Mouse (Mus musculus) right cerebral cortex, postnatal 25 days (tissue): ENCODE measurements around the gene Thpo.

ENCODE experiments used
- DNase-seq: peaks from one replicate; pipeline ENCODE4 v3.0.0; 2022

Gene Thpo

DNA sequence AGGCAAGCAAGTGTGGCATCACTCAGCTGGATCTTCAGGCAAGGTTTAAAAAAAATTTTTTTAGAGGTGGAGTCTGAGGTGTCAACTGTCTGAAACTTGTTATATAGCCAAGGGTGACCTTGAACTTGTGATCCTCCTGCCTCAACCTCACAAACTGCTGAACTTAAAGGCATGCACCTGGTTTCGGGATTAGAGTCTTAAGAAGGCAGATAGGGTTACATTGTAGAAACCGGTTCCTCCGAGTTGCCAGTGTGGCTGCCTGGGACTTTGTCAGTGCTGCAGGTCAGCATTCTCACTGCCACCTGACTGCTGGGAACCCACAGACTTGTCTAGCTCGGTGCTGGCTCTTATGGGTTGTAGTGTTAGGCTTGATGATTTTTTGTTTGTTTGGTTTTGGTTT lies 11.1 kb downstream of the Thpo start:
- DNase-seq, result no peak

DNA sequence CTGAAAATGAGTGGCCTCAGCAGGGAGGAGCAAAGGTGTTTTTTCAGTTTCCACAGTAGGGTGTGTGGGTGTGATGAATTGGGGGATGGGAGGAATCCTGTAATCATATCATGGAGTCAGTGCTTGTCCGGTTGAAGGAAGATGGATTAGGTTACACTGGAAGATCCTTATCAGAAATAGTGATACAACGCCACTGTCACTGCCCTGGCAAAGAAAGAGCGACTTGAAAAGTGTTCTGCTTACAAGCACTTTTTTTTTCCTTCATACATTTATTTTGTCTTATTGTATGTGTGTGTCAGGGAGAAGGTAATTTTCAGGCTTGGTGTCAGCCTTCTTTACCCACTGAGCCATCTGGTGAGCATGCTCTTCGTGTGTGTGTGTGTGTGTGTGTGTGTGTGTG lies 11.6 kb downstream of the Thpo start:
- no peak for DNase-seq

DNA sequence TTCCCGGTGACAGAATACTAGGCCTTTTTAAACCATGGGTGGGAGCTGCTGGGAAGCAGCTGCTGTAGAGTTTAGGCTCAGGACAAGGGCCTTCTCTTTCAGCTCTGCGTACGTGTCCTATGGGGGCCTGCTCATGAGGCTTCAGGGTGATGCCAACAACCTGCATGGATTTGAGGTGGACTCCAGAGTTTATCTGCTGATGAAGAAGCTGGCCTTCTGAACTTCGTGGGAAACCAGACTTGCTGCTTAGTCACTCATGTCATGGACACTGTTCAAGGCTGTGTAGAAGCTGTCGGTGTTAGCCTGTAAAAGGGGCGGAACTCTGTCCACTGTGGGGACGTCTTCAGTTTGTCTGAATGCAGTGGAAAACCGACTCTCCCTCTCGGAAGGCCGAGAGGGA lies 12.5 kb downstream of the Thpo start:
- no peak for DNase-seq

DNA sequence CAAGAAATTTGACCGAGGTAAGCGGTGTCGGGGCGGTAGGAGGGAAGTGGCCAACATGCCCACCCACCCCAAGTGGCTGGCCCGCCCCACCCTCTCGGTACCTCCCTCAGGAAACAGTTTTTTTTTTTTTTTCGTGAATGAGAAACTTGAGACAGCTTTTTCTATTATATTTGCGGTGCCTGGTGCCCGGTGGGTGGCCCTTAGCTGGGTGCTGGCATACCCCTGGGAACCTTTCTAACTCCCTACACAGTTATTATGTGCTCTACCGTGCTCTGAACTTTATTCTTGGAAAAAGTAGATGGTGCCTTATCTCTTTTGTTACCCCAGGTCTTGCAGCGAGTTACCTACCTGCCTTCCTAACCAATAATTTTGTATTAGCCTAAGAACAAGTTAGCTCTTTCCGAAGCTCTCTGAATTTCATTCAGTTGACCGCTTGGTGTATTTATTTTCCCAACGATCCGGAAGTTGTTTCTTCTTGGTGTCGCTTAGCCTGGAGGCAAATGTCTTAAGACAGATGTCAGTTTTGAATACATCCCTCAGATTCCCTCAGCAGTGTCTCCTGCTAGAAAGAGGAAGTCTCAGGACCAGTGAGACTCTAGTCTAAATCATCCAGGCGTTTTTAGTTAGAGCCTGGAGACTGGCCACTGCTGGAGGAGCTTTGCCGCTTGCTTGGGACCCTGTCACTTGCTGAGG lies 16.2 kb downstream of the Thpo start:
- no peak for DNase-seq

DNA sequence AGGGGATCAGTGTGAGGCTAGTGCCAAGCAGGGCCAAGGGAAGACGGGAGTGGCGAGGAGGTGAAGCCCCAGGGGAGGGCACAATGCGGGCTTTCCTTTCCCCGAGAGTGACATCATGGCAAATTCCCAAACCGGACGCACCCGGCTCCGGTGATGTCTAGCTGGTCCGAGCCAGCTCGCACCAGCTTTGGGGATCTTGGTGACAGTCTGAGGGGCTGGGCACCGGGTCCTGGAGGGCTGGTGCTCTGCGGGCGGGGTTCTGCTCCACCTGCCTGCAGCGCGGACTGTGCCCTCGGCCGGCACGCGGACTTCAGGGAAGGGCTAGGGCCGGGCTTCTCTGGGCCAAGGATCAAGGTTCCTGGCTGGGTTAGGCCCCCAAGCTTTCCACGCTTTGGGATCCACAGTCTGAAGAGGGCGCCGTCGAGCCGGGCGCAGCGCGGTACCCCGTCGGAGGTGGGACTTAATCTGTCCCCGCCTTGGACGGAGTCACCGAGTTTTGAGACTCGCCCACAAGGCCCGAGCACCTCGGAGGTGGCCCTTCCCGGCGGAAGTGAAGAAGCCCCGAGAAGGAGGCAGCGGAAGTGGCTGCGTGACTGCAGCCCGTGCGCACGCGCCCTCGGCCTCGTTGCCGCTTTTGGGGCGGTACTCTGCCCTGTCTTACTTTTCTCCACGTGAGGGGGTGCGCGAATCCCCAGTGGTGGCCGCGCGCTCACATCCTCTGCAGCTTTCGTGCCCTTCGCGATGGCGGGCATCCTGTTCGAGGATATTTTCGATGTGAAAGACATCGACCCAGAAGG lies 16.9 kb downstream of the Thpo start, which contains the start of the genes Polr2h and Clcn2:
Gene Polr2h (plus strand): TSS at position 485 of the 797 bp plus-strand sequence.
Gene Clcn2 (minus strand): TSS at position 566 of the 797 bp plus-strand sequence.
- peak; percentile 97 for DNase-seq

DNA sequence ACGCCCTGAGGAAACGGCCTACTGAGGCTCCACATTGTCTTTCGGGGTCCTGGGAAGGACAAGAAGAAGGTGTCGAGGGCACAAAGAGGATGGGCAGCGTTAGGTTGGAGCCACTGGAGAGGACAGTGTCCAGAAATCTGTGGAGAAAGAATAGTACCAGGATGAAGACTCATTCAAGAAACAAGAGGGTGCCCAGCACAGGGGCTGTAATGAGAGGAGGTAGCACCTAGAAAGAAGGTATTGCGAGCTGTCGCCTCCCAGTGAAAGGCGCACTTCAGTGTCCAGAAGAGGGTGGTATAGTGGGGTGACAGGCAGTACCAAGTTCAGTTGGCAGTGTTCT lies 17.5 kb downstream of the Thpo start:
- no peak for DNase-seq

DNA sequence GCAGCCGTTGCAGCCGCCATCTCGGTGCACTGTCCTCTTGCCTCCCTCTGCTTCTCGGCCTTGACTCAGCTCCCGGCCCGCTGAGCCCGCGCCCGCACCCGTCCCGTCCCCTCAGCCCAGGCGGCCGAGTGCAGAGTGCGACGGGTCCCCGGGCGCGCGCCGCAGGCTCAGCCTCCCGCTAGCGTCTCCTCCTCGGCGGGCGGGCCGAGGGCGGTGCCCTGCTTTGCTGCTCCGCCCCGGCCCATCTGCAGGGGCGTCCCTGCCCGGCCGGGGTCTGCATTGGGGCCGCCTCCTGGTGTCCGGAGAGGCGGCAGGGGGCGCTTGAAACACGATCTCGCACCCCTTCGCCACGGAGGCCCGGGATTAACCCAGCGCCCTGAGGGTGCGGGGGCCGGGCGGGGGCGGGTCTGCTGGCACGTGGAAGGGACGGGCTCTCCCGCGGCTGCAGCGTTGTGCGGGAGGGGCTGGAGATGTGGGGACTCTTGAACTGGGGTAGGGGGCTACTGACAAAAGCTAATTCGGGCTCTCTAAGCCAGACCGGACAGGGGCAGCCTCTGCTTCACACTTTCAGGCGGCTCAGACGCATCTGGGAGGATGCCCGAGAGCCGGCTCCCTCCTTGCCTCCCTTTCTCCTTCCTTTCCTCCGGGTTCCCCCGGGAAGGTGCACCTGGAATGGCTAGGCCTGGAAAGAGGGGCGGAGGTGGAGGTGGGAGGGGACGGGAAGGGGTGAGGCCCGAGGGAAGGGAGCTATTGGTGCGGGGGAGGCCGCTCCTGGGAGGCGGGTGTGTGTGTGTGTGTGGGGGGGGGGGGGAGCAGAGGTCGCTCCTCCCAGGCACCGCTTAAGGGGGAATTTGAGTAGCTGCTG lies 18.1 kb downstream of the Thpo start:
- DNase-seq, result peak; percentile 89

DNA sequence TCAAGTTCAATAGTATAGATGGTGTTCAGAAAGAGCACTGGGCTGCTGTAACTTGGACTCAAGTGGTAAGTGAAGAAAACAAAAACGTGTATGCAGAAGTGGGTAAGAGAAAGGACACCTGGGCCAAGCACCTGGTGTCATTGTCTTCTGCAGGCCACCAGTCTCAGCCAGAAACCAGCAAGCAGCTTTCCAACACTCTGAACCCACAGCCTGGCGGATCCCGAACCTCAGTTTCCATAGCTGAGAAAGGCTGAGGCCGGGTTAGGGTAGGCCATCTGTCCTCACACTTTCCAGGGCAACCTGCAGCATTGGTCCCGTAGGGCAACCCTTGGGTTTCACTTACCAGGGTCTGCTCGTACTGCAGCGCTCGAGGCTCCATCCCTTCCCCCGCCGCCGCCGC lies 18.7 kb downstream of the Thpo start:
- DNase-seq, result no peak

DNA sequence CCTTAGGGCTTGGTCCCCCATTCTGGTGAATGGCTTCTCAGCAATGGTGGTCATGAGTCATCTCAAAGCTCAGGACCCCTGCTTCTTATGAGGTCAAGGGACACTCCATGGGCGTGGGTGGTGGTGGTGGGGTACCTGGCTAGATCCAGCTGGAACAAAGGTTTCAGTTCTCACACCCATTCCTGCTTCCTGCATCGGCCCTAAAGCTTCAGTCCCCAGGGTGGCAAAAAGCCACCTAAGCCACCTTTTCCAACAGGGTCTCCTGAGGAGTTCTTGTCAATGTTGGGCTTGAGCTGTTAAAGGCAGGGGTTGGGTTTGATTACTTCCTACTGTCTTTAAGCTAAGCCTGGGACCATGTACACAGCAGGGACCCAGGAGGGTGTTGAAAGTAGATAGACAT lies 19.1 kb downstream of the Thpo start:
- DNase-seq, result no peak

DNA sequence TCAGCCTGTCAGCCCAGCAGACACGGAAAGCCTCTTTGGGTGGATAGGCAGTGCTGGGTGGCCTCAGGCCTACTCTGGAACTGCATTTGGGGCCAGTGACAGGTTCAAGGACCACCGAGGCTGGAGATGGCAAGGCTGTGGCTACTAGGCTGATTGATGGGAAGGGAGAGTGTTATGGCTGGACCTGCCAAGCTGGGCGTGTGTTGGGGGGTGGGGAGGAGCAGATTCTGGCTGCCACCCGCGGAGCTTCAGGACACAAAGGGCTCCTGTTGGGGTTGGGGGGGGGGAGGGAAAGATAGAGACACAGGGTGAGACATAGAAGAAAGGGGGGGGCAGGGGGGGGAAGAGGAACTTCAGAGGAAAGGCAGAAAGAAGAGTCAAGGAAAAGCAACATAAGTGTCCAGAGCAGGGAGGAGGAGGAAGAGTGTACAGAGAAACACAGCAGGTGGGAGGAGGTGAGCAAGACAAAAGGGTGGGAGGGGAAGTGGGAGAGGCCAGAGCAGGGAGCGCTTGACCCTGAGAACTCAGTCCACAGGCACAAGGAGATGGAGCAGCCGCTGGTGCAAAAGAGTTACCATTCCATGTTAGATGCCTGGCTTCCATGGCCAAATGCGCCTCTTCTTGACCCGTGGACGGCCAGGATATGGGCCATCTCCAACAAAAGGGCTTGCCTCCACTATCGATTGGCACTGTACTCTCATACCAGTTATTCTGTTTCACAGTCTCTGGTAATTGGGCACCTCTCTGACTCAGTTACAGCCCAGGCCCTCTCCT lies 19.8 kb downstream of the Thpo start:
- no peak for DNase-seq

DNA sequence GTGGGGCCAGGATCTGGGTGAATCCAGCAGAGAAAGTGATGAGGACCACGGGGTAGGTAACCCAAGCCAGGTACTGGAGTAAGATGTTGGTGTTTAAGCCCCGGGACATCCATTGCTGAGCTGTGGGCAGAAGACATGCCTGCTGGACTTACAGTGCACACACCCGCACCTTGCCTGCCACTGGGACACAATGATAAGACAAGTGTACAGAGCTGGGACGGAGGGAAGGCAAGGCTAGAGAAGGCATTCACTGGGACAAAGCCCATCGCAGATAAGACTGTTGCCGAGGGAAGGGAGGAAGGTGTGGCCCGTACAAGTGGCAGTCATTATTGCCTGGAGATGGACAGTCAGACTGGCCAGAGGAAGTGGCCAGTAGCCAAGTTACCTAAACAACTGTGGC lies 21.4 kb downstream of the Thpo start:
- no peak for DNase-seq

DNA sequence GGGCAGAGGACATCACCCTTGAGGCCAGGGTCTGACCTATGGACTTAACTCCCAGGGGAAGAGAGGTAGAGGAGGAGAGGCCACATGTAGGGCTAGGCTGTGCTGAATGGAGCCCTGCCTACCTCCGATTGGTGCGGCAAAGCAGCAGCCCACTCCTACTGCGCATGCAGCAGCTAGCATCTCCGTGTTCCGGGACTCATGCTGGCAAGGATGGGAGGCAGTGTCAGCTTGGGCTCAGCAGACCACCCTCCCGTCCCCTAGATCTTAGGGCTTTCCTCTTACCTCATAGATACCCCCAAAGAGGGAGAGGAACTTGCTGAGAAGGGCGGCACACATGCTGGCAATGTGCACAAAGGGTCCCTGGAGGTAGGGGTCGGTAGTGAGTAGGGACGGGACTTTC lies 22.1 kb downstream of the Thpo start:
- no peak for DNase-seq

DNA sequence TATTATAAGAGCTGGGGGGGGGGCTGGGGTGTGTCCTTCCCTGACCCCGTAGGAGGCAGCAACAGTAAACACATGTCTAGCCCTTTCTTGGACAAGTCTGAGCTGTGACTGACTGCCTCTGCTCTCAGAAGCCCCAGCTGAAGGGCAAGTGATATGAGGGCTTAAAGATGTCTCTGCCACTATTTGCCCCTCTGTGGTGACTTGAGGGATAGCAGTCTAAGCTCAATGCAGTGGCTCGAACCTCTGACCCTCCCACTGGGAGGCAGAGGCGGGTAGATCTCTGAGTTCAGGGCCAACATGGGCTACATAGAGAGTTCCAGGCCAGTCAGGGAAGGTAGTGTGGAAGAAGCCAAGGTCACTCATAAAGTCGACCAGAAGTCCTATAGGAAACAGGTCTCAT lies 23.5 kb downstream of the Thpo start:
- DNase-seq, result no peak

DNA sequence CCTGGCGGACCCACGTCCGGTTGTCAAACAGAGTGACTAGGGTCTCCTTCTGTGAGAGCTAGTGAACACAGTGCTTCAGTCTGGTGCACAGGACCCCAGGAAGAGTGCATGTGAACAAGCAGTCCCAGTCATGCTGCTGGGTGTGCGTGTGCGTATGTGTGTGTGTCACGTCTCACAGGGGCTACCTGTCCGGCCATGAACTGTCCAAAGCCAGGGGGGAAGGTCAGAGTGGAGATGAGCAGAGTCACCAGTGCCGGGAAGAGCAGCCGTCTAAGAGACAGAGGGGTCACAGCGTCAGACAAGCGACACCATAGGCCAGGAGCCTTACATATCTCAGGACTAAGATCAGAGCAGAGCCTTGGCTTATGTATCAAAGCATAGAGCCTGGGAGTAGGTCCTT lies 23.9 kb downstream of the Thpo start:
- no peak for DNase-seq

DNA sequence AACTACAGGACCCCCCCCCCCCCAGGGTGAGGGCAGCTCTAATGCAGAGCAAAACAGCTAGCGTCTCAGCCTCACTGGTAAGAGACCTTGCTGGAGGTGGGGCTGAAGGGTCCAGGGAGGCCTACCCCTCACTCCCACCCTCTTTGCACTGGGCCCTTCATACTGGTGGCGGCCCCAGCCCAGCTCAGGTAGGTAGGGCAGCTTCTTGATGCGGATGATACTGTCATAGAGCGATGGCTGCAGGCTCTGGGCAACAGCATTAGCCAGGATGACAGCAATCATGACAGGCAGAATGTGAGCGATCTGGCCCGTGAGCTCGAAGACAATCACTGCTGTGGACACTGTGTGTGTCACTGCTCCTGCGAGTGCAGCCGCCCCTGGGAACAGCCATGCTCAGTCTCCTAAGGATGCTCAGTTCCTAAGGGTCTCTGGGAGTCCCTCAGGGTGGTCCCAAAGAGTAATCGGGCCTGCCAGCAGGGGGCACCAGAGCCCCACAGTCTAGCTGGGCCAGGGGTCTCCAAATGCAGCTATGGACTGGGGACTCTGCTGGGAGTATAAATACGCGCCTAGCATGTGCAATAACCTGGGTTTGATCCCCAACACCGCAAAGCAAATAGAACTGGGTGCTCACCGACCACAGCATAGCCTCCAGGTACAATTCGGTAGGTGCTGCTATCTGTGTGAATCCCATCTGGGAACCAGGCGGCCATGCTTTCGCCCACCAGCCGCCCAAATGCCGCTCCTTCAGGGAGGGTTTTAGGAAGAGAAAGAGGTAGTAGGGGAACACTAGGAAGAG lies 25.2 kb downstream of the Thpo start:
- DNase-seq, result no peak

DNA sequence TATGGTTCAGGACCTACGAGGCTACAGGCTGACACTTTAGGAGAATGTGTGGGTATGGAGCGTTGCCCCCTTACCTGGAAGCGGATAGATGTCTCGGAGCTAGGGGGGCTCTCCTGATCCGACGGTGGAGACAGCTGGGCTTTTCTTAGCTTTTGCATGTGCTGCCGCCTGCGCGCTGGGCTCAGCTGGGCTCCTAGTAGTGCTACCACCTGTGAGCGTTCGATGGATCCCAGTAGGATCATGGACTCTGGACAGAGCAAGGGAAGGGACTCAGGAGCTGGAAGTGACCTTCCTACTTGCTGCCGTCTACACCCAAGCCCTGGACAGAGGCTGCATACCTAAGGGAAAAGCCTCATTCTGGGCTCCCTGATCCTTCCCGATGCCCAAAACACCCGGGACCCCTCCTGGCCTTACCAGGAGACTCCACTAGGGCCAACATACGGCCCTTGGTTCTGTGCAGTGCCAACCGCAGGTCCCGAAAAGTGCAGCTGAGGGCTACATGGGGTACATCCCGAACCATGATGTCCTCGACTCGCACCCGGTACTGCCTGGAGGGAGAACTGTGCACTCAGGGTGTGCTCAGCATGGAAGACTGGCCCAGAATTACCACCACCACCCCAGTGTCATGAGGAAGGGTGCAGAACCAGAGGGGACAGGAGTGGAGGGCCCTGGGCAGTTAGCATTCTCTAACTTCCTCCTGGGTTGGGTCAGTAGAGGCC lies 25.9 kb downstream of the Thpo start:
- no peak for DNase-seq

DNA sequence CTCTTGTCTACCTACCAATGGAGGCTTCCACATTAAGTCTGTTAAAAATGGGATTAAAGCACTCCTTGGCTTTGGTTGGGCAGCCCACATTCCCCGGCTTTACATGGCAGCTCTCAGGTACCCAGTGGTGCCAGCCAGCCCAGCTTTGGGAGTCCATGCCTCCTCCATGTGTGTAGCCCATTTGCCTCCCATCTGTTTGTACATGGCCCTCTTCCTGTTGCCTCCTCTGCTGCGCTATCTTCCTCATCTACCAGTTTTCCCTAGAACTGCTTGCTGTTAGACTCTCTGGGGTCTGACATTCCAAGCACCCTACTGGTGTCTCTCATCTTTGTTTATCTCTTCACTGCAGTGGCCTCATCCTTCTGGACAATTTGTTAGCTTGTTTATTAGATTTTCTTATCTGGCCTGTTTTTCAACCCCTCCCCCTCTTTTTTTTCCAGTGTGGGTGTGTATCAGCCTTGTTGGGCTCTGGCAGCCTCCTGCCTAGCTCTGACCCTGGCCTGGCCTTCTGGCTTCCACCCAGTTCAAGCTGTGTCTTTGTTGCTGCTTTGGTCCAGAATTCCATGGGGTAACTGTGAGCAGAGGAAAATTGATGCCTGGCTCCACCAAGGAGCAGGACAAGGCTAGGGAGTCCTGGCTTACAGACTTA lies 27.8 kb downstream of the Thpo start:
- DNase-seq, result no peak

DNA sequence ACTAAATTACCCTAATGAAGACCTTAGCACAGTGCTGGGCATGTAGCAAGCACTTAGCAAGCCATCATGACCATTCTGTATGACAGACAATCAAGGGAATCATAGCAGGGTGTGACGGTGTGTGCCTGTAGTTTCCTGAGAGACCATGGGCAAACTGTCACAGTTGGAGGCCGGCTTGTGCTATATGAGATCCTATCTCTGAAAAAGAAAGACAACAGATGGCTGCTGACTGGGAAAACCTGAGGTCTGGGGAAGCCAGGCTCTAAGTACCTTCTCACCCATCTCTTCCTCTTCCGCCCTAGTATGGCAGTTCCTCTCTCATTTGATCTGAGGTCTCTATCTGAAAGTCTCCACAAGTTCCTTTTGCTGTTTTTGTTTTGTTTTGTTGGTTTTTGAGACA lies 28.5 kb downstream of the Thpo start:
- no peak for DNase-seq

DNA sequence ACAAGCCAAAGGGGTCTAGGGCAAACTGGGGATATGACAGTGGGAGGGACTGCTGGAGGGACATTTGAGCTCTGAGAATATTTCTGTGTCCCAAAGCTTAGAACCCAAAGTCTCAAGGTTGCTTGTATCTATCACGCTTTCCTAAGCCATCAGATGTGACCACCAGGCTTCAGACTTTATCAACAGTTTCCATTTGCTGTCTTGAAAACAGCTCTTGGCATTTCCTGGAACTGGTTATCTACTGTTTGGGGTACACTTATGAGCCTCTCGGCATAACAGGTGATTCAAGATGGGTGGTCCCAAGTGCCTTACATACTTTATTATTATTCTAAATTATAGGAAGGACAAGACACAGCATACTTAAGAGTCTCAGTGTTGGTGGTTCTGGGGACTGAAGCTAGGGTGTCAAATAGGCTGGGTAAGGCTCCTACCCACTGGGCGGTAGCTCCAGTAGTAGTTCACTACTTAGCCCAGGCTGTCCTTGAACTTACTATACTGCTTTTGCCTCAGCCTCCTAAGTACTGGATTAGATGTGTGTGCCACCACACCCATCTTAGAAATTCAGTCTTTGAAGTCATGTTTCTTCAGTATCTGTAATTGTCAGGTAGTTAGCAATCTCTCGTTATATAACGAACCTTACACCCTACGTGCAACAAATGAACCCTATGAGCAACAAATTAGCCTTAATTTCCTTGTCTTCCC lies 30.5 kb downstream of the Thpo start:
- no peak for DNase-seq

DNA sequence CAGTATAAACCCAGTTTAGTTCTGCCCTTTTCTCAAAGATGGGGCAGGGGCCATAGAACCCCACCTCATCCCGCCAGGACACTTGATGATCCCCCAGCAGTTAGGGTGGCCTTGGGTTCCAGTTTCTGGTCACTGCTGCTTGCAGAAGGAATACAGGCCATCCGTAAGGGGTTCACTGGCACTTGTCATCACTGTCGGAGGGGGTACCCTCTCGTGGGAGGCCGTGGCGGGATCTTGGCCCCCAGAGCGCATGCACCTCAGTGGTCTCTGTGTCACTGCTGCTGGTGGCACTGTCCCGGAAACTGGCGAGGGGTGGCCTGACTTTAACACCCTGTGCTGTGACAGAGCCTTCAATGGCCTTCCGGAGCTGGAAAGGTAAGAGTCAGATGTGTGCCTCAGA lies 31.2 kb downstream of the Thpo start:
- no peak for DNase-seq
